Mouse (Mus musculus) liver, embryonic 14.5 days (tissue): ENCODE measurements around the gene Pde8a. TPM values are rescaled to one million over a fixed set of nuclear protein-coding genes. Genes with fewer than 3 reads are reported as not detected.
"Not testable (repeated sequence)": the region's sequence is repeated elsewhere in the genome, so short reads cannot be mapped to it uniquely, and the experiment has no call there.

ENCODE experiments used
- ATAC-seq: fragments of 200-750 bp; cut with Nextera tagmentation; 2 replicates; pipeline ENCODE4 v1.8.0; 2017; ENCODE audit warnings: moderate number of reproducible peaks, mild to moderate bottlenecking, moderate library complexity; ENCODE audit not compliant: insufficient read depth
- DNase-seq, 3 experiments: peaks; one replicate each; pipeline ENCODE4 v3.0.0-alpha.2; 2012 to 2013; ENCODE audit warnings: low read depth in 3 of 3, low spot score in 3 of 3
- H3K27ac ChIP-seq: fragments of 300-500 bp; sonication (generic); 2 replicates; pipeline ENCODE4 v1.5.1; 2014; ENCODE audit warnings: moderate library complexity, mild to moderate bottlenecking, control low read depth, inconsistent platforms
- H3K27me3 ChIP-seq: fragments of 300-500 bp; sonication (generic); 2 replicates; pipeline ENCODE4 v1.6.1; 2014; ENCODE audit warnings: mild to moderate bottlenecking, low read length, moderate library complexity; ENCODE audit not compliant: control insufficient read depth, insufficient read depth
- H3K36me3 ChIP-seq: fragments of 300-500 bp; sonication (generic); replicated peaks from 2 replicates; pipeline ENCODE4 v1.6.1; 2014; ENCODE audit warnings: low read depth; ENCODE audit not compliant: control insufficient read depth, insufficient read depth
- H3K4me1 ChIP-seq, 2 experiments: fragments of 200-500 bp in 1 of 2; fragments of 300-500 bp in 1 of 2; sonication (generic) in 1 of 2; replicated peaks; 2 replicates each; pipeline ENCODE4 v1.6.1; 2012 to 2014; ENCODE audit warnings: antibody characterized with exemption in 1 of 2, inconsistent platforms in 1 of 2, low read length in 1 of 2; ENCODE audit not compliant: control insufficient read depth in 2 of 2, insufficient read depth in 2 of 2
- H3K4me2 ChIP-seq: fragments of 300-500 bp; sonication (generic); 2 replicates; pipeline ENCODE4 v1.6.1; 2014; ENCODE audit warnings: low read depth, mild to moderate bottlenecking, control low read depth, moderate library complexity
- H3K4me3 ChIP-seq, 2 experiments: fragments of 200-500 bp in 1 of 2; fragments of 300-500 bp in 1 of 2; sonication (generic) in 1 of 2; 2 replicates each; pipeline ENCODE4 v1.5.1; 2012 to 2014; ENCODE audit warnings: low read depth in 2 of 2, low read length in 2 of 2, mild to moderate bottlenecking in 2 of 2, control low read depth in 1 of 2, inconsistent platforms in 1 of 2, moderate library complexity in 1 of 2; ENCODE audit not compliant: insufficient read depth in 1 of 2
- H3K9ac ChIP-seq: fragments of 300-500 bp; sonication (generic); replicated peaks from 2 replicates; pipeline ENCODE4 v1.6.1; 2014; ENCODE audit warnings: mild to moderate bottlenecking, control low read depth, moderate library complexity
- H3K9me3 ChIP-seq: fragments of 300-500 bp; sonication (generic); 2 replicates; pipeline ENCODE4 v1.6.1; 2016; ENCODE audit warnings: low read length, mixed read lengths; ENCODE audit not compliant: control insufficient read depth
- CTCF ChIP-seq: IDR thresholded peaks from 2 replicates; pipeline ENCODE4 v1.5.1; 2016; ENCODE audit warnings: antibody characterized with exemption, low read depth, control low read depth
- EP300 ChIP-seq: IDR thresholded peaks from 2 replicates; pipeline ENCODE4 v1.6.1; 2016; ENCODE audit warnings: antibody characterized with exemption, low read depth
- WGBS: fragments of 180-500 bp; shearing (Covaris S2); extraction: QIAGEN DNeasy Blood & Tissue Kit; methylation state at CpG from one replicate; pipeline ENCODE4 v1.1.7; 2014; ENCODE audit not compliant: insufficient replicate concordance; 5-methylcytosine and 5-hydroxymethylcytosine counted together
- polyA plus RNA-seq, 2 experiments: library from polyadenylated mRNA; depleted of rRNA in 1 of 2; stranded (reverse) in 1 of 2; unstranded in 1 of 2; fragments of >200 nt; fragmentation: Nextera tagmentation in 1 of 2; extraction: Ambion mirVana in 1 of 2; gene quantifications; 2 replicates each; pipeline versions ENCODE4 v1.2.1 to v1.2.3; 2012 to 2014

The Pde8a gene
- polyA plus RNA-seq, 2 experiments, result 1.5 to 1.7 TPM

GRCm38 (mm10) chr7:81198538-81198937 is 14.9 kb upstream of the Pde8a start:
- 40% methylated on average over 4 of the region's 4 CpGs for whole genome bisulfite sequencing
- no peak overlapping the region for H3K27ac ChIP-seq
- TF ChIP-seq CTCF (no peak), EP300 (no peak)
- DNase-seq (no peak), ATAC-seq (no peak)
- H3K27me3 ChIP-seq, result no peaks in the 10 kb centered on the region
- H3K4me3 ChIP-seq, result no peak overlapping the region
- 0 out of 4 replicates have a peak, but pooled peaks cover 0 to 4% of the 10 kb centered on the region in 2 experiments for H3K4me1 ChIP-seq
- H3K4me2 ChIP-seq, result no peak overlapping the region
- no peaks in the 10 kb centered on the region for H3K9me3 ChIP-seq
- no peaks in the 10 kb centered on the region for H3K36me3 ChIP-seq
- H3K9ac ChIP-seq, result no peak overlapping the region

- DNase-seq, result no peak
- Histone ChIP-seq H3K9ac (no peak overlapping the region), H3K9me3 (no peaks in the 10 kb centered on the region), H3K4me1 (0 out of 4 replicates have a peak, but pooled peaks cover 0 to 4% of the 10 kb centered on the region in 2 experiments), H3K4me2 (no peak overlapping the region), H3K4me3 (no peak overlapping the region), H3K27me3 (no peaks in the 10 kb centered on the region), H3K36me3 (no peaks in the 10 kb centered on the region), H3K27ac (no peak overlapping the region)
- 35% methylated on average over 5 of the region's 5 CpGs for WGBS
- ATAC-seq, result no peak
- TF ChIP-seq CTCF, result no peak
- TF ChIP-seq EP300, result no peak
These were observed 14.3 kb upstream of the Pde8a start for GRCm38 (mm10) chr7:81199109-81199508.

- ATAC-seq (no peak), DNase-seq (no peak)
- Histone ChIP-seq H3K9ac (no peak overlapping the region), H3K36me3 (no peaks in the 10 kb centered on the region), H3K4me1 (0 out of 4 replicates have a peak, but pooled peaks cover 0 to 4% of the 10 kb centered on the region in 2 experiments), H3K4me2 (no peak overlapping the region), H3K4me3 (no peak overlapping the region), H3K27me3 (no peaks in the 10 kb centered on the region), H3K9me3 (no peaks in the 10 kb centered on the region), H3K27ac (no peak overlapping the region)
- no peak for TF ChIP-seq EP300
- TF ChIP-seq CTCF, result no peak
- 24% methylated on average over 4 of the region's 4 CpGs for whole genome bisulfite sequencing
These were observed 13.6 kb upstream of the Pde8a start for GRCm38 (mm10) chr7:81199757-81200156.

DNA sequence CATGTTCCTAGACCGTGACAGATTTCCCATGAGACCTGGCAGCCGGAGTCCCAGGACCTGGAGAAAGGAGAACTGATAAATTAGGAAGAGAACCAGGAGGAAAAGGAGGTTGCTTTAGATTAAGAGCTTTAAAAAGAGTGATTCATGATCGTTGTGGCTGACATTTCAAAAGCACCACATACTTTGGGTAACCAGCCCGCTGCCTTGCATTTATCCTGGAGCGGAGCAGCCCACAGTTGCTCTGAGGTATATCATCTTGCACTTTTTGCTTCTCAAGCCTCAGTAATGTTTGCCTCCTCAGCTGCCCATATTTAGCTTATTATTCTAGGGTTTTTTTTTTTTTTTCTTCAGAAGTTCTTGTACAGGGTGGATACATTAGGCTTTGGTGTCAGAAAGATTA is 11.0 kb upstream of the Pde8a start:
- Histone ChIP-seq H3K4me3 (no peak overlapping the region), H3K27ac (no peak overlapping the region), H3K9me3 (no peaks in the 10 kb centered on the region), H3K9ac (no peak overlapping the region), H3K36me3 (no peaks in the 10 kb centered on the region), H3K4me2 (no peak overlapping the region), H3K27me3 (no peaks in the 10 kb centered on the region), H3K4me1 (0 out of 4 replicates have a peak, but pooled peaks cover 0 to 4% of the 10 kb centered on the region in 2 experiments)
- WGBS, result 51% methylated on average over 5 of the region's 5 CpGs
- no peak for ATAC-seq
- DNase-seq, result no peak
- TF ChIP-seq CTCF (no peak), EP300 (no peak)

- H3K27me3 ChIP-seq, H3K4me2 ChIP-seq, H3K27ac ChIP-seq, H3K4me1 ChIP-seq, H3K9me3 ChIP-seq, H3K36me3 ChIP-seq, ATAC-seq, H3K9ac ChIP-seq, H3K4me3 ChIP-seq, DNase-seq: not testable (repeated sequence)
- 69% methylated on average over 10 of the region's 10 CpGs for WGBS
These were observed 9.8 kb upstream of the Pde8a start for GRCm38 (mm10) chr7:81203576-81203975.
